Mouse (Mus musculus) frontal cortex, postnatal 25 days (tissue): ENCODE measurements around the gene Nol12.

Experiments used
- DNase-seq, 2 experiments: peaks; one replicate each; pipeline ENCODE4 v3.0.0; 2022; ENCODE audit warnings: low spot score in 2 of 2

Gene Nol12

GRCm38 (mm10) chr15:78948883-78949282 lies 14.2 kb downstream of the Nol12 start:
- no peak for DNase-seq

GRCm38 (mm10) chr15:78955663-78956062 lies 20.9 kb downstream of the Nol12 start:
- DNase-seq, result no peak

- no peak for DNase-seq
Measured at GRCm38 (mm10) chr15:78956351-78956750, 21.6 kb downstream of the Nol12 start.

- no peak for DNase-seq
Measured at GRCm38 (mm10) chr15:78957021-78957420, 22.3 kb downstream of the Nol12 start.

GRCm38 (mm10) chr15:78959537-78959936 lies 24.8 kb downstream of the Nol12 start:
- no peak for DNase-seq

GRCm38 (mm10) chr15:78960088-78960487 lies 25.4 kb downstream of the Nol12 start:
- no peak for DNase-seq

GRCm38 (mm10) chr15:78962885-78963284 lies 28.2 kb downstream of the Nol12 start:
- peak in 1 of 2 experiments; percentile 21 for DNase-seq

- DNase-seq, result no peak
Measured at GRCm38 (mm10) chr15:78971626-78972025, 36.9 kb downstream of the Nol12 start.

- DNase-seq, result no peak
Measured at GRCm38 (mm10) chr15:78973950-78974349, 39.2 kb downstream of the Nol12 start.

- no peak for DNase-seq
Measured at GRCm38 (mm10) chr15:78977676-78978159, 43.0 kb downstream of the Nol12 start.

- DNase-seq, result no peak
Measured at GRCm38 (mm10) chr15:78978875-78979274, 44.1 kb downstream of the Nol12 start.

- DNase-seq, result no peak
Measured at GRCm38 (mm10) chr15:78980084-78980483, 45.4 kb downstream of the Nol12 start.

- DNase-seq, result no peak
Measured at GRCm38 (mm10) chr15:78982658-78983435, 48.1 kb downstream of the Nol12 start.

GRCm38 (mm10) chr15:78983436-78984285 lies 48.9 kb downstream of the Nol12 start:
- DNase-seq, result no peak

GRCm38 (mm10) chr15:78984286-78984778 lies 49.6 kb downstream of the Nol12 start:
- DNase-seq, result no peak

- DNase-seq, result no peak
Measured at GRCm38 (mm10) chr15:78986536-78987220, 51.9 kb downstream of the Nol12 start.

GRCm38 (mm10) chr15:78988499-78988971 lies 53.8 kb downstream of the Nol12 start:
- DNase-seq, result peak; percentile 53 to 70

GRCm38 (mm10) chr15:78989152-78990092 lies 54.7 kb downstream of the Nol12 start:
- no peak for DNase-seq

- no peak for DNase-seq
Measured at GRCm38 (mm10) chr15:78990093-78990463, 55.3 kb downstream of the Nol12 start.

- no peak for DNase-seq
Measured at GRCm38 (mm10) chr15:78990970-78991525, 56.3 kb downstream of the Nol12 start.
